Mouse (Mus musculus) hindbrain, embryonic 15.5 days (tissue): ENCODE data around the gene Sel1l3. TPM values are rescaled to one million over a fixed set of nuclear protein-coding genes. Genes with fewer than 3 reads are reported as not detected.

Experiments used
- ATAC-seq: fragments of 200-750 bp; cut with Nextera tagmentation; 2 replicates; pipeline ENCODE4 v1.8.0; 2017; ENCODE audit warnings: low read depth, moderate number of reproducible peaks, moderate TSS enrichment; ENCODE audit not compliant: low FRiP score
- H3K27ac ChIP-seq: fragments of 300-500 bp; sonication (generic); replicated peaks from 2 replicates; pipeline ENCODE4 v1.5.1; 2015; ENCODE audit warnings: mild to moderate bottlenecking, inconsistent platforms
- H3K27me3 ChIP-seq: fragments of 300-500 bp; sonication (generic); 2 replicates; pipeline ENCODE4 v1.6.1; 2015; ENCODE audit warnings: control low read depth, inconsistent platforms
- H3K36me3 ChIP-seq: fragments of 300-500 bp; sonication (generic); 2 replicates; pipeline ENCODE4 v1.6.1; 2015; ENCODE audit warnings: control low read depth, inconsistent platforms
- H3K4me1 ChIP-seq: fragments of 300-500 bp; sonication (generic); replicated peaks from 2 replicates; pipeline ENCODE4 v1.6.1; 2015; ENCODE audit warnings: control low read depth, inconsistent platforms
- H3K4me2 ChIP-seq: fragments of 300-500 bp; sonication (generic); 2 replicates; pipeline ENCODE4 v1.6.1; 2015; ENCODE audit warnings: moderate library complexity, mild to moderate bottlenecking, inconsistent platforms
- H3K4me3 ChIP-seq: fragments of 300-500 bp; sonication (generic); 2 replicates; pipeline ENCODE4 v1.5.1; 2015; ENCODE audit warnings: mild to moderate bottlenecking, inconsistent platforms
- H3K9ac ChIP-seq: fragments of 300-500 bp; sonication (generic); 2 replicates; pipeline ENCODE4 v1.6.1; 2015; ENCODE audit warnings: inconsistent platforms
- H3K9me3 ChIP-seq: fragments of 300-500 bp; sonication (generic); 2 replicates; pipeline ENCODE4 v1.6.1; 2016; ENCODE audit warnings: control low read depth, inconsistent platforms
- WGBS: fragments of 180-500 bp; shearing (Covaris S2); methylation state at CpG from one replicate; pipeline ENCODE4 v1.1.7; 2015; 5-methylcytosine and 5-hydroxymethylcytosine counted together
- polyA plus RNA-seq: library from polyadenylated mRNA; unstranded; fragments of >200 nt; fragmentation: Nextera tagmentation; extraction: Ambion mirVana; gene quantifications from 2 replicates; pipeline ENCODE4 v1.2.1, GENCODE M21; 2015

Gene Sel1l3
- polyA plus RNA-seq, 1 experiment from 2014 or later = 6.9 TPM

- 75% methylated on average over 2 of the region's 2 CpGs for WGBS
- no peak for ATAC-seq
These were observed 25.1 kb downstream of the Sel1l3 start for GRCm38 (mm10) chr5:53188608-53189007.

GRCm38 (mm10) chr5:53187245-53187644, 26.5 kb downstream of the Sel1l3 start:
- H3K9ac ChIP-seq = no peak overlapping the region
- H3K4me1 ChIP-seq = peaks cover 8% of the 10 kb centered on the region; the same call in 1 of the 2 replicates
- H3K4me3 ChIP-seq = no peak overlapping the region
- ATAC-seq = 0 out of 2 replicates have a peak, but pooled peaks have one; percentile 29
- 65% methylated on average over 10 of the region's 10 CpGs for WGBS
- H3K27me3 ChIP-seq = no peaks in the 10 kb centered on the region
- no peak overlapping the region for H3K27ac ChIP-seq
- H3K36me3 ChIP-seq = peaks cover 3% of the 10 kb centered on the region; the same call in 1 of the 2 replicates
- no peaks in the 10 kb centered on the region for H3K9me3 ChIP-seq
- H3K4me2 ChIP-seq = no peak overlapping the region

More at GRCm38 (mm10) chr5:53188608-53189007, 25.1 kb downstream of the Sel1l3 start:
- peaks cover 3% of the 10 kb centered on the region; the same call in 1 of the 2 replicates for H3K36me3 ChIP-seq
- H3K4me3 ChIP-seq = no peak overlapping the region
- no peak overlapping the region for H3K27ac ChIP-seq
- H3K4me2 ChIP-seq = no peak overlapping the region
- no peaks in the 10 kb centered on the region for H3K9me3 ChIP-seq
- no peaks in the 10 kb centered on the region for H3K27me3 ChIP-seq
- H3K9ac ChIP-seq = no peak overlapping the region
- H3K4me1 ChIP-seq = peaks cover 8% of the 10 kb centered on the region; the same call in 1 of the 2 replicates

GRCm38 (mm10) chr5:53185803-53186202, 27.9 kb downstream of the Sel1l3 start:
- no peaks in the 10 kb centered on the region for H3K9me3 ChIP-seq
- H3K27me3 ChIP-seq = no peaks in the 10 kb centered on the region
- H3K27ac ChIP-seq = 0 out of 2 replicates have a peak overlapping the region, but pooled peaks have one; percentile 43
- H3K4me2 ChIP-seq = 0 out of 2 replicates have a peak overlapping the region, but pooled peaks have one; percentile 3
- 58% methylated on average over 11 of the region's 11 CpGs for WGBS
- 0 out of 2 replicates have a peak, but pooled peaks have one; percentile 21 for ATAC-seq
- peaks cover 3% of the 10 kb centered on the region; the same call in 1 of the 2 replicates for H3K36me3 ChIP-seq
- peaks cover 8% of the 10 kb centered on the region; the same call in 1 of the 2 replicates for H3K4me1 ChIP-seq
- no peak overlapping the region for H3K4me3 ChIP-seq
- no peak overlapping the region for H3K9ac ChIP-seq

- H3K9ac ChIP-seq = no peak overlapping the region
- ATAC-seq = no peak
These were observed 33.8 kb downstream of the Sel1l3 start for GRCm38 (mm10) chr5:53179965-53180364.

GRCm38 (mm10) chr5:53176703-53177102, 37.0 kb downstream of the Sel1l3 start:
- Histone ChIP-seq H3K36me3 (no peaks in the 10 kb centered on the region), H3K4me3 (no peak overlapping the region)
- ATAC-seq = no peak

More at GRCm38 (mm10) chr5:53179965-53180364, 33.8 kb downstream of the Sel1l3 start:
- Histone ChIP-seq H3K36me3 (peaks cover 3% of the 10 kb centered on the region; the same call in 1 of the 2 replicates), H3K27me3 (no peaks in the 10 kb centered on the region), H3K4me1 (0 out of 2 replicates have a peak, but pooled peaks cover 4% of the 10 kb centered on the region), H3K9me3 (no peaks in the 10 kb centered on the region), H3K27ac (no peak overlapping the region), H3K4me2 (no peak overlapping the region), H3K4me3 (no peak overlapping the region)
- 84% methylated on average over 5 of the region's 5 CpGs for WGBS

GRCm38 (mm10) chr5:53176075-53176474, 37.7 kb downstream of the Sel1l3 start:
- Histone ChIP-seq H3K27me3 (no peaks in the 10 kb centered on the region), H3K4me3 (no peak overlapping the region), H3K9me3 (no peaks in the 10 kb centered on the region), H3K27ac (no peak overlapping the region), H3K4me2 (no peak overlapping the region), H3K9ac (no peak overlapping the region), H3K4me1 (peaks cover 12% of the 10 kb centered on the region), H3K36me3 (no peaks in the 10 kb centered on the region)
- WGBS = 65% methylated on average over 2 of the region's 4 CpGs
- ATAC-seq = no peak

More at GRCm38 (mm10) chr5:53176703-53177102, 37.0 kb downstream of the Sel1l3 start:
- Histone ChIP-seq H3K4me1 (peaks cover 12% of the 10 kb centered on the region), H3K9ac (no peak overlapping the region), H3K27ac (no peak overlapping the region), H3K4me2 (no peak overlapping the region), H3K27me3 (no peaks in the 10 kb centered on the region), H3K9me3 (no peaks in the 10 kb centered on the region)
- WGBS = 49% methylated on average over 6 of the region's 6 CpGs

- H3K27ac ChIP-seq = no peak overlapping the region
- no peaks in the 10 kb centered on the region for H3K9me3 ChIP-seq
- H3K27me3 ChIP-seq = no peaks in the 10 kb centered on the region
- no peak overlapping the region for H3K4me2 ChIP-seq
- H3K9ac ChIP-seq = no peak overlapping the region
- 90% methylated on average over 3 of the region's 3 CpGs for WGBS
- H3K36me3 ChIP-seq = no peaks in the 10 kb centered on the region
- no peak overlapping the region for H3K4me3 ChIP-seq
- ATAC-seq = no peak
- peaks cover 12% of the 10 kb centered on the region for H3K4me1 ChIP-seq
These were observed 38.5 kb downstream of the Sel1l3 start for GRCm38 (mm10) chr5:53175195-53175594.

GRCm38 (mm10) chr5:53174461-53174860, 39.3 kb downstream of the Sel1l3 start:
- ATAC-seq = no peak
- H3K27ac ChIP-seq = no peak overlapping the region; the same call in 1 of the 2 replicates
- H3K4me1 ChIP-seq = peaks cover 12% of the 10 kb centered on the region
- 61% methylated on average over 12 of the region's 12 CpGs for WGBS
- no peaks in the 10 kb centered on the region for H3K36me3 ChIP-seq
- H3K9me3 ChIP-seq = no peaks in the 10 kb centered on the region
- no peak overlapping the region for H3K9ac ChIP-seq
- H3K4me2 ChIP-seq = no peak overlapping the region
- no peak overlapping the region for H3K4me3 ChIP-seq
- no peaks in the 10 kb centered on the region for H3K27me3 ChIP-seq

- 81% methylated on average over 7 of the region's 7 CpGs for WGBS
- Histone ChIP-seq H3K9ac (no peak overlapping the region), H3K36me3 (no peaks in the 10 kb centered on the region), H3K27me3 (no peaks in the 10 kb centered on the region), H3K4me3 (no peak overlapping the region), H3K27ac (no peak overlapping the region), H3K4me1 (peaks cover 10% of the 10 kb centered on the region), H3K9me3 (no peaks in the 10 kb centered on the region), H3K4me2 (no peak overlapping the region)
- no peak for ATAC-seq
These were observed 40.8 kb downstream of the Sel1l3 start for GRCm38 (mm10) chr5:53172908-53173307.

GRCm38 (mm10) chr5:53172256-53172636, 41.5 kb downstream of the Sel1l3 start:
- Histone ChIP-seq H3K4me3 (no peak overlapping the region), H3K27me3 (no peaks in the 10 kb centered on the region), H3K9me3 (no peaks in the 10 kb centered on the region), H3K4me1 (peaks cover 8% of the 10 kb centered on the region), H3K9ac (no peak overlapping the region), H3K4me2 (no peak overlapping the region), H3K27ac (no peak overlapping the region), H3K36me3 (no peaks in the 10 kb centered on the region)
- no peak for ATAC-seq
- 88% methylated on average over 10 of the region's 10 CpGs for WGBS

GRCm38 (mm10) chr5:53171611-53172255, 42.0 kb downstream of the Sel1l3 start:
- Histone ChIP-seq H3K27ac (no peak overlapping the region), H3K4me2 (no peak overlapping the region), H3K27me3 (no peaks in the 10 kb centered on the region), H3K9me3 (no peaks in the 10 kb centered on the region), H3K4me1 (peaks cover 8% of the 10 kb centered on the region), H3K4me3 (no peak overlapping the region), H3K36me3 (no peaks in the 10 kb centered on the region), H3K9ac (no peak overlapping the region)
- WGBS = 83% methylated on average over 6 of the region's 6 CpGs
- ATAC-seq = no peak

GRCm38 (mm10) chr5:53167564-53167963, 46.2 kb downstream of the Sel1l3 start:
- Histone ChIP-seq H3K9me3 (no peaks in the 10 kb centered on the region), H3K4me1 (no peaks in the 10 kb centered on the region), H3K36me3 (0 out of 2 replicates have a peak, but pooled peaks cover 4% of the 10 kb centered on the region), H3K27ac (no peak overlapping the region), H3K9ac (no peak overlapping the region), H3K4me3 (no peak overlapping the region), H3K4me2 (no peak overlapping the region), H3K27me3 (no peaks in the 10 kb centered on the region)
- WGBS = 92% methylated on average over 4 of the region's 4 CpGs
- no peak for ATAC-seq
